Mouse (Mus musculus): ENCODE results near the gene Polr2e. TPM values are rescaled to one million over a fixed set of nuclear protein-coding genes. Genes with fewer than 3 reads are reported as not detected.

Polr2e gene
- 181 and 233 TPM in 2 replicates for polyA plus RNA-seq (2016; fragmentation: Nextera tagmentation; extraction: Ambion mirVana)

- DNase-seq (ENCODE audit: low spot score): peak; percentile 98
- no peaks in the 10 kb centered on the region for H3K9me3 ChIP-seq
- under 1% methylated on average over 40 of the region's 40 CpGs for WGBS
Observed at GRCm38 (mm10) chr10:80039559-80039979, at the start of gene Polr2e. Gene Polr2e (minus strand): TSS chr10:80039795.

DNA sequence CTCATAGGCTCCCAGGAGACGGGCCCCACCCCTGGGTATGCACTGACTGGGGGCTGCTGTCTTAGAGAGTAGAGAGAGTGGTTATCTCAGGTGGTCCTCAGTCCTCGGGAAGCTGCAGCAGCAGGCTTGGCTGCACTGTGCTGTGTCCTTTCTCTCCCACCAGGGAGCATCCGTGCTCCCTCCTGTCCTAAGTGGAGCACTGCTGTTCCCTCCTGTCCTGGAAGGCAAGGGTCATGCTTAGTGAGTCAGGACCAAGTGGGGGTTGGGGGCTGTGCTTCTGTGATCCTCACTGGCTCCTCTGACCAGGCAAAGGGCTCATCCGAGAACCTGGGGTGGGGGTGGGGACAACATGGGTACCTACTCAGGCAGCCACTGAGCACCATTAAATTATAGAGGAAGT, 49.6 kb upstream of the Polr2e start:
- DNase-seq (ENCODE audit: low spot score): no peak
- peak overlapping the region; percentile 8; the same call in 1 of the 2 replicates for H3K4me3 ChIP-seq
- H3K27me3 ChIP-seq (ENCODE audit: insufficient read depth, poor library complexity, severe bottlenecking): no peaks in the 10 kb centered on the region
- 34% methylated on average over 4 of the region's 4 CpGs for WGBS
- peaks cover 33% of the 10 kb centered on the region for H3K36me3 ChIP-seq
- H3K27ac ChIP-seq: no peak overlapping the region
- H3K9me3 ChIP-seq: no peaks in the 10 kb centered on the region
- H3K4me1 ChIP-seq: peaks cover 60% of the 10 kb centered on the region

More at GRCm38 (mm10) chr10:80039559-80039979, at the start of gene Polr2e:
- Histone ChIP-seq H3K36me3 (peaks cover 41% of the 10 kb centered on the region), H3K4me3 (peak within 1 kb of the TSS; percentile 82), H3K4me1 (peaks cover 38% of the 10 kb centered on the region), H3K27ac (peak within 1 kb of the TSS; percentile 87), H3K27me3 (ENCODE audit: insufficient read depth, poor library complexity, severe bottlenecking) (no peaks in the 10 kb centered on the region)

- H3K4me1 ChIP-seq: peaks cover 47% of the 10 kb centered on the region
- WGBS: 92% methylated on average over 8 of the region's 8 CpGs
- no peak overlapping the region for H3K4me3 ChIP-seq
- H3K9me3 ChIP-seq: no peaks in the 10 kb centered on the region
- H3K36me3 ChIP-seq: peaks cover 50% of the 10 kb centered on the region
- H3K27me3 ChIP-seq (ENCODE audit: insufficient read depth, poor library complexity, severe bottlenecking): no peaks in the 10 kb centered on the region
- H3K27ac ChIP-seq: peak overlapping the region; percentile 67; the same call in 1 of the 2 replicates
- no peak for DNase-seq (ENCODE audit: low spot score)
Observed at GRCm38 (mm10) chr10:80087483-80087882, 47.9 kb upstream of the Polr2e start.

GRCm38 (mm10) chr10:80086847-80087246, 47.3 kb upstream of the Polr2e start:
- Histone ChIP-seq H3K27ac (peak overlapping the region; percentile 67; the same call in 1 of the 2 replicates), H3K36me3 (peaks cover 56% of the 10 kb centered on the region)
- 48% methylated on average over 3 of the region's 3 CpGs for WGBS

GRCm38 (mm10) chr10:80084817-80085487, 45.4 kb upstream of the Polr2e start:
- H3K4me3 ChIP-seq: no peak overlapping the region
- 73% methylated on average over 9 of the region's 9 CpGs for WGBS
- H3K36me3 ChIP-seq: peaks cover 64% of the 10 kb centered on the region
- DNase-seq (ENCODE audit: low spot score): no peak
- H3K27me3 ChIP-seq (ENCODE audit: insufficient read depth, poor library complexity, severe bottlenecking): no peaks in the 10 kb centered on the region
- no peaks in the 10 kb centered on the region for H3K9me3 ChIP-seq
- H3K4me1 ChIP-seq: peaks cover 45% of the 10 kb centered on the region
- H3K27ac ChIP-seq: peak overlapping the region; percentile 64; the same call in 1 of the 2 replicates

More at GRCm38 (mm10) chr10:80086847-80087246, 47.3 kb upstream of the Polr2e start:
- Histone ChIP-seq H3K4me3 (no peak overlapping the region), H3K9me3 (no peaks in the 10 kb centered on the region), H3K4me1 (peaks cover 43% of the 10 kb centered on the region), H3K27me3 (ENCODE audit: insufficient read depth, poor library complexity, severe bottlenecking) (no peaks in the 10 kb centered on the region)
- DNase-seq (ENCODE audit: low spot score): no peak

- Histone ChIP-seq H3K36me3 (peaks cover 80% of the 10 kb centered on the region), H3K4me1 (peaks cover 22% of the 10 kb centered on the region), H3K4me3 (peak overlapping the region; percentile 16; the same call in 1 of the 2 replicates), H3K9me3 (no peaks in the 10 kb centered on the region), H3K27ac (0 out of 2 replicates have a peak overlapping the region, but pooled peaks have one; percentile 24), H3K27me3 (ENCODE audit: insufficient read depth, poor library complexity, severe bottlenecking) (no peaks in the 10 kb centered on the region)
- WGBS: 74% methylated on average over 3 of the region's 3 CpGs
- DNase-seq (ENCODE audit: low spot score): no peak
Observed at GRCm38 (mm10) chr10:80081075-80081474, 41.5 kb upstream of the Polr2e start.

GRCm38 (mm10) chr10:80080396-80081070, 40.9 kb upstream of the Polr2e start:
- H3K27me3 ChIP-seq (ENCODE audit: insufficient read depth, poor library complexity, severe bottlenecking): no peaks in the 10 kb centered on the region
- WGBS: 78% methylated on average over 16 of the region's 16 CpGs
- H3K36me3 ChIP-seq: peaks cover 79% of the 10 kb centered on the region
- H3K27ac ChIP-seq: 0 out of 2 replicates have a peak overlapping the region, but pooled peaks have one; percentile 24
- H3K9me3 ChIP-seq: no peaks in the 10 kb centered on the region
- no peak for DNase-seq (ENCODE audit: low spot score)
- H3K4me1 ChIP-seq: peaks cover 27% of the 10 kb centered on the region
- H3K4me3 ChIP-seq: peak overlapping the region; percentile 16; the same call in 1 of the 2 replicates

GRCm38 (mm10) chr10:80078366-80078765, 38.8 kb upstream of the Polr2e start:
- peaks cover 29% of the 10 kb centered on the region for H3K4me1 ChIP-seq
- no peaks in the 10 kb centered on the region for H3K9me3 ChIP-seq
- WGBS: 93% methylated on average over 1 of the region's 1 CpGs
- no peak overlapping the region for H3K4me3 ChIP-seq
- peaks cover 57% of the 10 kb centered on the region for H3K36me3 ChIP-seq
- H3K27me3 ChIP-seq (ENCODE audit: insufficient read depth, poor library complexity, severe bottlenecking): no peaks in the 10 kb centered on the region
- DNase-seq (ENCODE audit: low spot score): no peak
- H3K27ac ChIP-seq: no peak overlapping the region

- Histone ChIP-seq H3K27me3 (ENCODE audit: insufficient read depth, poor library complexity, severe bottlenecking) (no peaks in the 10 kb centered on the region), H3K4me3 (no peak overlapping the region), H3K27ac (no peak overlapping the region), H3K4me1 (peaks cover 40% of the 10 kb centered on the region), H3K36me3 (peaks cover 50% of the 10 kb centered on the region), H3K9me3 (no peaks in the 10 kb centered on the region)
- 78% methylated on average over 5 of the region's 5 CpGs for WGBS
- no peak for DNase-seq (ENCODE audit: low spot score)
Observed at GRCm38 (mm10) chr10:80077312-80077711, 37.7 kb upstream of the Polr2e start.

DNA sequence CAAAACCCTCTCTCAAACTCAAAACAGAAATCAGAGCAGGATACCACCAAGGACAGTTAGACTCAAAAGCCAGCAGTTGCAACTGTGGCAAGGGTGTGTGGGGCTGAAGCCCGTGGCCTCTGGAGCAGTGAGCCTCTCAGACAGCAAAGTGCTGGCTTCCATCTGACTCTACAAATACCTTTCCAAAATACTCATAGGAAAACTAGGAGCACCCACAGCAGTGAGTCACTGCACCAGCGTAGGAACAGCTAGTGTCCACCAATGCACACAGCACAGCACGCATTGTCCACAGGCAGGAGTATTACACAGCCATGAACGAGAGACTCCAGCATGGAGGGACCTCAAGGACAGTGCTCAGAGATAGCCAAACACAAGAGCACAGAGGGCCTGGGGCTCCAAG, 36.8 kb upstream of the Polr2e start:
- peaks cover 49% of the 10 kb centered on the region for H3K4me1 ChIP-seq
- no peaks in the 10 kb centered on the region for H3K27me3 ChIP-seq (ENCODE audit: insufficient read depth, poor library complexity, severe bottlenecking)
- WGBS: 85% methylated on average over 4 of the region's 4 CpGs
- no peak for DNase-seq (ENCODE audit: low spot score)
- no peak overlapping the region for H3K27ac ChIP-seq
- no peak overlapping the region for H3K4me3 ChIP-seq
- H3K36me3 ChIP-seq: peaks cover 41% of the 10 kb centered on the region
- H3K9me3 ChIP-seq: no peaks in the 10 kb centered on the region

DNA sequence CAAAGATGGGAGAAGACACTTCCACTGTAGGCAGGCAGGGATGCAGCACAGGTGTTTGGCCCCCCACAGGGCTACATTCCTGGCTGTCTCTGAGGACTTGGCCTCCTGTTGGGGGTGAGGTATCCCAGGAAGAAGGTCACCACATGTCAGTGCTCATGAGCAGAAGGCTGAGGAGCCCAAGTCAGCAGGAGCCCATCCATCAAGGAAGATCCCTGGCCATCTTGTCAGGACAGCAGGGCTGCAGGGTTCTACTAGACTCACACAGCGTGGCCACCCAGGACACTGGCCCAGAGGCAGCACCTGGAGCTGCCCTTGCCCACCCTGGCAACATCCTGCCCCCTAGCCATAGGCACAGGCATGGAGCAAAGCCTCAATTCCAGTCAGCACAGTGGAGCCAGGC, 36.3 kb upstream of the Polr2e start:
- WGBS: 55% methylated on average over 1 of the region's 1 CpGs
- Histone ChIP-seq H3K36me3 (peaks cover 36% of the 10 kb centered on the region), H3K27me3 (ENCODE audit: insufficient read depth, poor library complexity, severe bottlenecking) (no peaks in the 10 kb centered on the region), H3K4me3 (no peak overlapping the region), H3K9me3 (no peaks in the 10 kb centered on the region), H3K27ac (no peak overlapping the region), H3K4me1 (peaks cover 53% of the 10 kb centered on the region)
- no peak for DNase-seq (ENCODE audit: low spot score)

- peak overlapping the region; percentile 45 for H3K4me3 ChIP-seq
- no peaks in the 10 kb centered on the region for H3K9me3 ChIP-seq
- WGBS: 15% methylated on average over 28 of the region's 28 CpGs
- H3K27me3 ChIP-seq (ENCODE audit: insufficient read depth, poor library complexity, severe bottlenecking): no peaks in the 10 kb centered on the region
- H3K27ac ChIP-seq: peak overlapping the region; percentile 62; the same call in 1 of the 2 replicates
- no peak for DNase-seq (ENCODE audit: low spot score)
- H3K4me1 ChIP-seq: peaks cover 57% of the 10 kb centered on the region
- peaks cover 30% of the 10 kb centered on the region for H3K36me3 ChIP-seq
Observed at GRCm38 (mm10) chr10:80074813-80075601, 35.4 kb upstream of the Polr2e start.

Measured in heart, embryonic 10.5 days (tissue).